Mouse (Mus musculus): ENCODE data around the gene P2rx7. TPM values are rescaled to one million over a fixed set of nuclear protein-coding genes. Genes with fewer than 3 reads are reported as not detected.

The P2rx7 gene
- polyA plus RNA-seq, 1 experiment from 2014 or later, result 0.33 TPM

GRCm38 (mm10) chr5:122726595-122726994, 82.9 kb downstream of the P2rx7 start:
- WGBS, result 73% methylated on average over 5 of the region's 5 CpGs
- Histone ChIP-seq H3K4me1 (peaks cover 13% of the 10 kb centered on the region), H3K36me3 (peaks cover 4% of the 10 kb centered on the region; the same call in 1 of the 2 replicates), H3K27ac (no peak overlapping the region), H3K27me3 (ENCODE audit: insufficient read depth, poor library complexity, severe bottlenecking) (0 out of 2 replicates have a peak, but pooled peaks cover 5% of the 10 kb centered on the region), H3K9me3 (no peaks in the 10 kb centered on the region), H3K4me3 (no peak overlapping the region)
- DNase-seq (ENCODE audit: low spot score), result no peak

DNA sequence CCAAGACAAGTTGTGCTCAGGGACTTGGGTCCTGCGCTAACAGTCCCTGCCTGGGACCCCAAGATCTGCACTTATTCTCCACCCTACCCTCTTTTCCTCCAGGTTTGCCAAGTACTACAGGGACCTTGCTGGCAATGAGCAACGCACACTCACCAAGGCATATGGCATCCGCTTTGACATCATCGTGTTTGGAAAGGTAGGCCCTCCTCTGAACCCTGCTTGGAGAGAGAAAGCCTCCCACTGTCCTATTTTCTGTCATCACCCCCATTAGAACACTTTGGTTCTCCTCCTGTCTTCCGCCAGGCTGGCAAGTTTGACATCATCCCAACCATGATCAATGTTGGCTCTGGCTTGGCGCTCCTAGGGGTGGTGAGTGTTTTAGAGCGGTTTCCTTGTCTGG, 83.4 kb downstream of the P2rx7 start:
- H3K27me3 ChIP-seq (ENCODE audit: insufficient read depth, poor library complexity, severe bottlenecking), result 0 out of 2 replicates have a peak, but pooled peaks cover 5% of the 10 kb centered on the region
- H3K4me3 ChIP-seq, result no peak overlapping the region
- peaks cover 4% of the 10 kb centered on the region; the same call in 1 of the 2 replicates for H3K36me3 ChIP-seq
- 86% methylated on average over 7 of the region's 7 CpGs for WGBS
- DNase-seq (ENCODE audit: low spot score), result no peak
- H3K9me3 ChIP-seq, result no peaks in the 10 kb centered on the region
- H3K4me1 ChIP-seq, result peaks cover 18% of the 10 kb centered on the region
- H3K27ac ChIP-seq, result no peak overlapping the region

DNA sequence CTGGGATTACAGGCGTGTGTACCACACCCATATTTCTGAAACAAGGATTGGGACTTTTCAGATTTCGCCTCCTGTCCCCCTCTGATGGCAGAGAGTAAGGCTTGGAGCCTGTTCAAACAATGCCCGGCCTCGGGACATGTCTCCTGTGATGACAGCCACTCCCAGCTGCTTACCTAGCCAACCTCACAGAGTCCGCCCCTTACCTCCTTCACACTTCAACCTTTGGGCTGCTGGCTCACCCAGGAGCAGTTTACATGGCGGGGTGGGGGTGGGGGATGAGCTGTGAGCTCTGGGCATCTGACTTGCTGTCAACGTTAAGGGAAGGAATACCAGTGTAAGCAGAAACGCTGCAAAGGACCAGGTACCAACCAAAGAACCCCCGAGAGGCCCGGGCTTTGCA, 87.1 kb downstream of the P2rx7 start:
- WGBS, result 69% methylated on average over 10 of the region's 10 CpGs
- Histone ChIP-seq H3K4me1 (peaks cover 36% of the 10 kb centered on the region), H3K4me3 (no peak overlapping the region), H3K27me3 (ENCODE audit: insufficient read depth, poor library complexity, severe bottlenecking) (0 out of 2 replicates have a peak, but pooled peaks cover 5% of the 10 kb centered on the region), H3K9me3 (no peaks in the 10 kb centered on the region), H3K36me3 (peaks cover 2% of the 10 kb centered on the region; the same call in 1 of the 2 replicates), H3K27ac (no peak overlapping the region; the same call in 1 of the 2 replicates)
- no peak for DNase-seq (ENCODE audit: low spot score)

- Histone ChIP-seq H3K27ac (peak overlapping the region; percentile 74), H3K9me3 (no peaks in the 10 kb centered on the region), H3K4me3 (no peak overlapping the region), H3K27me3 (ENCODE audit: insufficient read depth, poor library complexity, severe bottlenecking) (0 out of 2 replicates have a peak, but pooled peaks cover 5% of the 10 kb centered on the region), H3K4me1 (peaks cover 36% of the 10 kb centered on the region), H3K36me3 (peaks cover 2% of the 10 kb centered on the region)
- no peak for DNase-seq (ENCODE audit: low spot score)
- 67% methylated on average over 8 of the region's 8 CpGs for WGBS
Observed at GRCm38 (mm10) chr5:122731321-122731720, 87.6 kb downstream of the P2rx7 start.

GRCm38 (mm10) chr5:122731991-122732673, 88.4 kb downstream of the P2rx7 start:
- Histone ChIP-seq H3K9me3 (no peaks in the 10 kb centered on the region), H3K4me3 (0 out of 2 replicates have a peak overlapping the region, but pooled peaks have one; percentile 0), H3K27me3 (ENCODE audit: insufficient read depth, poor library complexity, severe bottlenecking) (0 out of 2 replicates have a peak, but pooled peaks cover under 1% of the 10 kb centered on the region), H3K36me3 (peaks cover 10% of the 10 kb centered on the region), H3K4me1 (peaks cover 38% of the 10 kb centered on the region), H3K27ac (peak overlapping the region; percentile 74)
- DNase-seq (ENCODE audit: low spot score), result no peak
- WGBS, result 38% methylated on average over 15 of the region's 15 CpGs

DNA sequence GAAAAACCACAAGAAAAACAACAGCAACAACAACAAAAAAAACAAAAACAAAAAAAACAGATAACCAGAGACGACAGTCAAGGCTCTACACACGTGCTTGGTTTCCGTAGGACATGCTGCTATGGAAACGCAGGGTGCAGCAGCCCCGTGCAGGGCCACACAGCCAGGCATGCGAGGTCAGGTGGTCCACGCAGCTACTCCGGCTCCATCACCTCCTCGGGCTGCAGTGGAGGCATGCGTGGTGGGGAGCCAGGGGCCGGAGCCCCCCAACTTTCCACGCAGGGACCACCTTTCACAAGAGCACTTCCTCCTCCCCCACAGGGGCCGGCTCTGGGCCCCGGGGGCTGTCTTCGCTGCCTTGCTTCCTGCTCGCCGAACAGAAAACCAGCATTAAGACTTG, 90.2 kb downstream of the P2rx7 start:
- Histone ChIP-seq H3K27ac (peak overlapping the region; percentile 57), H3K36me3 (peaks cover 8% of the 10 kb centered on the region), H3K4me1 (peaks cover 38% of the 10 kb centered on the region), H3K4me3 (no peak overlapping the region), H3K9me3 (no peaks in the 10 kb centered on the region), H3K27me3 (ENCODE audit: insufficient read depth, poor library complexity, severe bottlenecking) (no peaks in the 10 kb centered on the region)
- 55% methylated on average over 17 of the region's 17 CpGs for WGBS
- DNase-seq (ENCODE audit: low spot score), result no peak

GRCm38 (mm10) chr5:122735853-122736252, 92.1 kb downstream of the P2rx7 start:
- peaks cover 32% of the 10 kb centered on the region for H3K4me1 ChIP-seq
- peaks cover 18% of the 10 kb centered on the region for H3K36me3 ChIP-seq
- DNase-seq (ENCODE audit: low spot score), result no peak
- H3K27me3 ChIP-seq (ENCODE audit: insufficient read depth, poor library complexity, severe bottlenecking), result no peaks in the 10 kb centered on the region
- no peak overlapping the region for H3K4me3 ChIP-seq
- 90% methylated on average over 7 of the region's 7 CpGs for WGBS
- H3K9me3 ChIP-seq, result no peaks in the 10 kb centered on the region
- H3K27ac ChIP-seq, result no peak overlapping the region

DNA sequence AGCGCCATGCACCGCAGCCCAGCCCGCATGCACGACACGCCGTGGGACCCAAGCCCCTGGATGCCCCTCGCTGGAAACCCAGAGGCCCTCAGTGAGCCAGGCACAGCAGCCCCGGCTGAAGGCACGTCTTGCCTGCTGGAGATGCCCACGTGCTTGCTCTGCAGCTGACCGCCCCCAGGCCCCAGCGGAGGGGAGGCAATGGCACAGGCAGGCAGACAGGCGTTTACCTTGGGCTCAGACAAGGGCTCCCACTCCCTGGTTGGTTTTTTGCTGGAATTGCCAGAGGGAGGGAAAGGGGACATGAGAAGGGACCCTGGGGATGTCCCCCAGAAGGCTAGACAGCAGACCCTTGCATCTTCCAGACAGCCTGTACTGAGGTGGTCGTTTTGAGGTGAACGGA, 93.0 kb downstream of the P2rx7 start:
- H3K4me3 ChIP-seq, result no peak overlapping the region
- H3K4me1 ChIP-seq, result peaks cover 23% of the 10 kb centered on the region
- WGBS, result 89% methylated on average over 15 of the region's 15 CpGs
- no peaks in the 10 kb centered on the region for H3K27me3 ChIP-seq (ENCODE audit: insufficient read depth, poor library complexity, severe bottlenecking)
- no peaks in the 10 kb centered on the region for H3K9me3 ChIP-seq
- no peak overlapping the region; the same call in 1 of the 2 replicates for H3K27ac ChIP-seq
- H3K36me3 ChIP-seq, result peaks cover 26% of the 10 kb centered on the region
- DNase-seq (ENCODE audit: low spot score), result no peak

Small RNA genes within 50 kb of the gene (microRNA-seq; reads per million reads assigned to microRNA genes)
- gene Mir8115, result not detected

Other genes with a start within 250 kb of the P2rx7 start
- 41.4 and 44.2 TPM in 2 replicates for gene Anapc7, start 222.2 kb upstream of the P2rx7 start, polyA plus RNA-seq (2016; fragmentation: Nextera tagmentation; extraction: Ambion mirVana)
- gene Atp2a2, start 141.7 kb upstream of the P2rx7 start, polyA plus RNA-seq (2016; fragmentation: Nextera tagmentation; extraction: Ambion mirVana), result 205 and 235 TPM in 2 replicates
- 25.2 and 35.2 TPM in 2 replicates for gene Ift81, start 29.4 kb upstream of the P2rx7 start, polyA plus RNA-seq (2016; fragmentation: Nextera tagmentation; extraction: Ambion mirVana)
- 14.9 and 16.3 TPM in 2 replicates for gene P2rx4, start 63.6 kb downstream of the P2rx7 start, polyA plus RNA-seq (2016; fragmentation: Nextera tagmentation; extraction: Ambion mirVana)
- 16.6 and 21.3 TPM in 2 replicates for gene Camkk2, start 135.5 kb downstream of the P2rx7 start, polyA plus RNA-seq (2016; fragmentation: Nextera tagmentation; extraction: Ambion mirVana)
- 405 and 415 TPM in 2 replicates for gene Anapc5, start 177.4 kb downstream of the P2rx7 start, polyA plus RNA-seq (2016; fragmentation: Nextera tagmentation; extraction: Ambion mirVana)
- gene Rnf34, start 206.1 kb downstream of the P2rx7 start, polyA plus RNA-seq (2016; fragmentation: Nextera tagmentation; extraction: Ambion mirVana), result 33.6 and 35.3 TPM in 2 replicates

Measured in heart, embryonic 10.5 days (tissue).